Mouse (Mus musculus) liver, postnatal 0 days (tissue): Measurements from ENCODE around the gene Ccl11.

Experiments
- CTCF ChIP-seq: sonication (generic); IDR thresholded peaks from 2 replicates; pipeline ENCODE4 v1.5.1; 2016; ENCODE audit warnings: antibody characterized with exemption, low read depth
- EP300 ChIP-seq: IDR thresholded peaks from 2 replicates; pipeline ENCODE4 v1.6.1; 2016; ENCODE audit warnings: antibody characterized with exemption, low read depth, mild to moderate bottlenecking

DNA sequence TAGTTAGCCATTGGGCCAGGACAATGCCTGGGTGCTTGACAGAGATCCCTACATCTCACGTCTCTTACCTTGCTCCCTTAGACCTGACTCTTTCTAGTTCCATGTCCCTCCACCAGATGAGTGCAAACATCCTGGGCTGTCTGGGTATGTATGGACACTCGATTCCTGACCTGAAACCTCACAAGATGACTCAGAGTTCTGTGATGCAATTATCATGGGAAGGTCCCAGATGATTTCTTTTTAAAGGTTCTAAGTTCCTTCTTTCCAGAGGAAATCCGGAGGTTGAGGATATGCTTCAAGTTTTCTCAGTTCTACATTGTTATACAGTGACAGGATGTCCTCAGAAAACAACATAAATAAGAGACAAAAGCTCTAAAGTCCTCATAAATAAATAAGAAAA is 23.2 kb downstream of the Ccl11 start:
- no peak for TF ChIP-seq CTCF
- TF ChIP-seq EP300, result no peak
